Mouse (Mus musculus): ENCODE data around the gene Eef1b2. TPM values are rescaled to one million over a fixed set of nuclear protein-coding genes. Genes with fewer than 3 reads are reported as not detected.
"Not testable (repeated sequence)": the region's sequence is repeated elsewhere in the genome, so short reads cannot be mapped to it uniquely, and the experiment has no call there.

Gene Eef1b2
- 502 and 538 TPM in 2 replicates for polyA plus RNA-seq (2014; fragmentation: Nextera tagmentation; extraction: Ambion mirVana)

DNA sequence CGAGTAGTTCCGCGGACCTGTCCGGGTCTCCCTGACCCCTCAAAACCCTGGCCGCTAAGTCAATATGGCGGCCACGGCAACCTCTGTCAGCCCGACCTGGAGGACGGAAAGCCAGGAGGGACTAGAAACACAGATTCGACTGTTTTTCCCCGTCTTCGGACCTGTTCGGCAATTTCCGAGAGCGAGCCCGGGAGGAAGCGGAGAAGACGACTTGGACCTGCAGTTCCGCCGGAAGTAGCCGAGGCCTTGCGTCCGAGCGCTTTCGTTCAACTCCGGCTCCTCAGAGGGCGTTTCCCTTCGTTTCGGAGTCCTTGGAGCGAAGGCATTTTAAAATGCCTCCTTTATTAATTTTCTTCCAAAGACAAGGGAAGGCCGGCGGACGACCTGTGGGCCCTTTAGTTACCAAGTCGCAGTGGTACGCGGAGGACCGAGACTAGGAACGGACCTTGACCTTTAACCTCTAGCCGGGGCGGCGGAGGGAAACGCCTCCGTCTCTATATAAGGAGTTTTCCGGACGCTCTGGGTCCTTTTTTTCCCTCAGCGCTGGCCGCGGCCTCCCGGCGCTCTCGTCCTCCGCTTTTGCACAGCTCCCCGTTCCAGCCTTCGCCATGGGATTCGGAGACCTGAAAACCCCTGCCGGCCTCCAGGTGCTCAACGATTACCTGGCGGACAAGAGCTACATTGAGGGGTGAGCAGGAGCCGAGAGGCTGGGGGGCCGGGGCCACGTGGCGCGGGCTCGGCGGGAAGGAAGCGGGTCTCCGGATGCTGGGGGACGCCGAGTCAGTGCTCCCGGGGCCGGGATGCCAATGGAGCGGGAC, at the start of gene Eef1b2, which contains the start of gene Ndufs1:
TSS of gene Eef1b2 (plus strand) at position 222 of the 818 bp plus-strand sequence.
TSS of gene Ndufs1 (minus strand) at position 230 of the 818 bp plus-strand sequence.
- peak within 1 kb of the TSS; percentile 64; the same call in 1 of the 2 replicates for H3K27ac ChIP-seq (ENCODE audit: low read depth, low read length)
- peak within 1 kb of the TSS; percentile 89 for H3K4me2 ChIP-seq (ENCODE audit: low read depth, low read length, severe bottlenecking)
- no peaks in the 10 kb centered on the region for H3K27me3 ChIP-seq (ENCODE audit: control insufficient read depth, insufficient read depth, low read length)
- H3K4me3 ChIP-seq (ENCODE audit: low read depth, low read length), result peak within 1 kb of the TSS; percentile 77
- peaks cover 14% of the 10 kb centered on the region for H3K4me1 ChIP-seq (replicated peaks; ENCODE audit: control insufficient read depth, insufficient read depth, low read length)
- ATAC-seq (replicated peaks; ENCODE audit: low FRiP score) (peak; percentile 89), DNase-seq (ENCODE audit: low spot score) (peak; percentile 96)
- WGBS, result under 1% methylated on average over 72 of the region's 72 CpGs
- peaks cover 3% of the 10 kb centered on the region; the same call in 1 of the 2 replicates for H3K36me3 ChIP-seq (ENCODE audit: control insufficient read depth, insufficient read depth, low read length)
- H3K9ac ChIP-seq (ENCODE audit: low read length), result peak within 1 kb of the TSS; percentile 86
- no peaks in the 10 kb centered on the region for H3K9me3 ChIP-seq (ENCODE audit: control insufficient read depth, low read length)

DNA sequence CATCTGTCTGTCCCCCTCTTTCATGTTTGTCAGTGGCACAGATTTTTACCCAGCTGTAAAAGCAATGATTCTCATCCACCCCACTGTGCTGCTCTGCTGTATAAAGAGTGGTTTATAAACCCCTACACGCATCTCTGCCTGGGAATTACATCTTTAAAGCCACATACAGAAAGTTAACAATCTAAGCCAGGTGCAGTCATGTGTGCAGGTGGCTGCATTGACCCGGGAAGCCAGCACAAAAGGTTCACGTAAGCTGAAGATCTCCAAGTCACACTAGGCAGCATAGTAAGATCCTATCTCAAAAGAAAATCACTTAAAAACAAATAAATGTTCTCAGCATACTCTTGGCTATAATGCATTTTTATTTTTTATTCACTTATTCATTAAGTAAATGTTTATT, 47.4 kb upstream of the Eef1b2 start:
- no peaks in the 10 kb centered on the region; the same call in 1 of the 2 replicates for H3K4me1 ChIP-seq (replicated peaks; ENCODE audit: control insufficient read depth, insufficient read depth, low read length)
- DNase-seq (ENCODE audit: low spot score) (no peak), ATAC-seq (replicated peaks; ENCODE audit: low FRiP score) (no peak)
- H3K9ac ChIP-seq (ENCODE audit: low read length), result no peak overlapping the region
- 32% methylated on average over 3 of the region's 3 CpGs for WGBS
- H3K4me3 ChIP-seq (ENCODE audit: low read depth, low read length), result no peak overlapping the region
- H3K27ac ChIP-seq (ENCODE audit: low read depth, low read length), result no peak overlapping the region
- H3K9me3 ChIP-seq (ENCODE audit: control insufficient read depth, low read length), result no peaks in the 10 kb centered on the region
- no peaks in the 10 kb centered on the region; the same call in 1 of the 2 replicates for H3K36me3 ChIP-seq (ENCODE audit: control insufficient read depth, insufficient read depth, low read length)
- H3K27me3 ChIP-seq (ENCODE audit: control insufficient read depth, insufficient read depth, low read length), result no peaks in the 10 kb centered on the region
- no peak overlapping the region; the same call in 1 of the 2 replicates for H3K4me2 ChIP-seq (ENCODE audit: low read depth, low read length, severe bottlenecking)

DNA sequence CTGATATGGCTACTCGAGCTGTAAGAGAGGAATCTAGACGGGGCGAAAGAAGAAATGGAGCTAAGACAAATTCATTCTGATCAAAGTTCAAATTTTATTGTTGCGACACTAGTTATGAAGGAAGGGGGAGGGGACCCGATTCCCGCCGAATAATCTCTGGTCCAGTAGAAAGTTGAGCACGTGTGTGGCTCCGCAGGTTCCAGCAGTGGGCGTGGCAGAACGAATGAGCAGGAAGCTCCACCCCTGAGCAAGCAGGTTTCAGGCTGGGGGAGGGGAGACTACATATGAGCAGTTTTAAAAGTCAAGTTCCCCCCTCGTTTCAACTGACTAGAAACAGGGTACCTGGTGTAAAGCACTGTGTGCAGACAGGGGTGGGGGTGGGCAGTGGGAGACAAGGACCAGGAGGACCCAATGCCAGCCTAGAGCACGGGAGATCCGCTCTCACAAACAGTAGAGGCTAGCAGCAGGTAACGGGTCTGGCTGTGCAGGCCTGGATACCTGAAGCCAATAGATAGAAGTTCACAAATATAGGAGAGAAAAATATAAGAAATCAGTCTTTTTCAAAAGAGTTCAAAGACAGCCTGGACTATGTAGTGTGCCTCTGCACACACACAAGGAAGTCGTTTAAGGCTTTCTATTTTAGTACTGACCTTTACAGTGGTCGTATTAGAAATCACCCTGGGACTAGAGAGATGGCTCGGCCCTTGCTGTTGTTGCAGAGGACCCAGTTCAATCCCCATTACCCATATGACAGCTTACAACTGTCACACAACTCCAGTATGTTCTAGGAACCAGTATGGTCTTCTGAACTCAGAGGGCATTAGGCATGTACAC, 46.6 kb upstream of the Eef1b2 start:
- no peaks in the 10 kb centered on the region; the same call in 1 of the 2 replicates for H3K4me1 ChIP-seq (replicated peaks; ENCODE audit: control insufficient read depth, insufficient read depth, low read length)
- H3K9ac ChIP-seq (ENCODE audit: low read length), result no peak overlapping the region
- 21% methylated on average over 18 of the region's 18 CpGs for WGBS
- no peaks in the 10 kb centered on the region for H3K27me3 ChIP-seq (ENCODE audit: control insufficient read depth, insufficient read depth, low read length)
- DNase-seq (ENCODE audit: low spot score), result no peak
- H3K4me3 ChIP-seq (ENCODE audit: low read depth, low read length), result peak overlapping the region; percentile 12; the same call in 1 of the 2 replicates
- H3K27ac ChIP-seq (ENCODE audit: low read depth, low read length), result no peak overlapping the region
- no peaks in the 10 kb centered on the region; the same call in 1 of the 2 replicates for H3K36me3 ChIP-seq (ENCODE audit: control insufficient read depth, insufficient read depth, low read length)
- H3K9me3 ChIP-seq (ENCODE audit: control insufficient read depth, low read length), result no peaks in the 10 kb centered on the region
- peak overlapping the region; percentile 43; the same call in 1 of the 2 replicates for H3K4me2 ChIP-seq (ENCODE audit: low read depth, low read length, severe bottlenecking)
- ATAC-seq (replicated peaks; ENCODE audit: low FRiP score), result peak; percentile 71

DNA sequence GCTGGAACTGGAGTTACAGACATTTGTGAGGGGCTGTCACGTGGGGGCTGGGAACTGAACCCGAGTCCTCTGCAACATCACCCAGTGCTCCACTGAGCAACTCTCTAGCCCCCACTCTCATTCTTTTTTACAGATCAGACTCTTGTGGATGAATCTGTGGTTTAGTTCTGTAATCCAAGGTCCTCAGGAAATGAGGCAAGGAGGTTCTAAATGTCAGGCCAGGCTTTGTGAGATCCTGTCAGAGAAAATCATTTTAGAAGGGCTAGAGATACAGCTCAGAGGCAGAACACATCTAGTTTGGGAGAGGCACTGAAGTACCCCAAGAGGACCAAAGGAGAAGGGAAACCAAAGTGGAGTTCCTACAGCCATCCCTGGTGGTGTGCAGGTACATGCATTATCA, 45.7 kb upstream of the Eef1b2 start:
- Histone ChIP-seq H3K4me3 (ENCODE audit: low read depth, low read length) (no peak overlapping the region), H3K27ac (ENCODE audit: low read depth, low read length) (no peak overlapping the region), H3K9me3 (ENCODE audit: control insufficient read depth, low read length) (no peaks in the 10 kb centered on the region), H3K27me3 (ENCODE audit: control insufficient read depth, insufficient read depth, low read length) (no peaks in the 10 kb centered on the region), H3K36me3 (ENCODE audit: control insufficient read depth, insufficient read depth, low read length) (no peaks in the 10 kb centered on the region; the same call in 1 of the 2 replicates), H3K4me1 (replicated peaks; ENCODE audit: control insufficient read depth, insufficient read depth, low read length) (no peaks in the 10 kb centered on the region; the same call in 1 of the 2 replicates), H3K9ac (ENCODE audit: low read length) (no peak overlapping the region), H3K4me2 (ENCODE audit: low read depth, low read length, severe bottlenecking) (no peak overlapping the region)
- no peak for DNase-seq (ENCODE audit: low spot score)
- 90% methylated on average over 2 of the region's 2 CpGs for WGBS
- no peak for ATAC-seq (replicated peaks; ENCODE audit: low FRiP score)

DNA sequence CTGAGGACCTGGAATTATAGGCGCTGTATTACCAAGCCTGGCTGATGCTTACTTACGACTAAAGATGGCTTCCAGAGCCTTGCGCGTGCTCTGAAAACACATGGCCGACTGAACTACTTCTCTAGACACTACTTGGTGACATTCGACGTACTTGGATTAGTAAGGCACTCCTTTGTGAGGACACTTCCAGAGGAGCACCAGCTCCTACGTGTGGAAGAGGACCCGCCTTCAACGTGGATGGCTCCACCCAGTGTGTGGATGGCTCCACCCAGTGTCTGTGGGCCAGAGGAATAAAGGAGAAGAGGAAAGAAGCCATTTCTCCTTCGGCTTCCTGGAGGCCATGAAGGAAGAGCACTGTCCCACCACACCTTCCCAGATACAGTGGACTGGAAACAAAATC, 44.9 kb upstream of the Eef1b2 start:
- Histone ChIP-seq H3K27ac (ENCODE audit: low read depth, low read length) (no peak overlapping the region), H3K4me2 (ENCODE audit: low read depth, low read length, severe bottlenecking) (no peak overlapping the region), H3K27me3 (ENCODE audit: control insufficient read depth, insufficient read depth, low read length) (no peaks in the 10 kb centered on the region), H3K4me3 (ENCODE audit: low read depth, low read length) (no peak overlapping the region), H3K9me3 (ENCODE audit: control insufficient read depth, low read length) (no peaks in the 10 kb centered on the region), H3K9ac (ENCODE audit: low read length) (no peak overlapping the region), H3K4me1 (replicated peaks; ENCODE audit: control insufficient read depth, insufficient read depth, low read length) (no peaks in the 10 kb centered on the region; the same call in 1 of the 2 replicates), H3K36me3 (ENCODE audit: control insufficient read depth, insufficient read depth, low read length) (no peaks in the 10 kb centered on the region; the same call in 1 of the 2 replicates)
- WGBS, result 91% methylated on average over 11 of the region's 11 CpGs
- ATAC-seq (replicated peaks; ENCODE audit: low FRiP score), result no peak
- DNase-seq (ENCODE audit: low spot score), result no peak

DNA sequence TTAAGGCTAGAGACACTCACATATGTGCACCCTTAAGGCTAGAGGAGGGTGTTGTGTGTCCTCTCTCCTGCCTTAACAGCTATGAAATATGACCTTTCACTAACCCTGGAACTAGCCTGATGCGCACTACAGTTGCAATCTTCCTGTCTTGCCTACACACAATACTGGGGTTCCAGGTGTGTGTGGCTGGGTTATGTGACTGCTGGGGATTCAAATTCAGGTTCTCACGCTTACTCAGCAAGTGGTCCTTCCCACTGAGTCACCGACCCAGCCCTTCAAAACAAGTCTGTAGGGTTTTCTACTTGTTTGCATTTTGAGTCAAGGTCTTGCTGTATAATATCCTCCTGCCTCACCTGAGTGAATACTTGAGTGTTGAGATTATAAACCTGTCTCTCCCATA, 42.1 kb upstream of the Eef1b2 start:
- H3K27me3 ChIP-seq (ENCODE audit: control insufficient read depth, insufficient read depth, low read length), result no peaks in the 10 kb centered on the region
- ATAC-seq (replicated peaks; ENCODE audit: low FRiP score) (no peak), DNase-seq (ENCODE audit: low spot score) (no peak)
- H3K27ac ChIP-seq (ENCODE audit: low read depth, low read length), result no peak overlapping the region
- H3K4me2 ChIP-seq (ENCODE audit: low read depth, low read length, severe bottlenecking), result no peak overlapping the region
- H3K9ac ChIP-seq (ENCODE audit: low read length), result no peak overlapping the region
- no peaks in the 10 kb centered on the region; the same call in 1 of the 2 replicates for H3K4me1 ChIP-seq (replicated peaks; ENCODE audit: control insufficient read depth, insufficient read depth, low read length)
- H3K9me3 ChIP-seq (ENCODE audit: control insufficient read depth, low read length), result no peaks in the 10 kb centered on the region
- WGBS, result 85% methylated on average over 3 of the region's 3 CpGs
- no peak overlapping the region for H3K4me3 ChIP-seq (ENCODE audit: low read depth, low read length)
- no peaks in the 10 kb centered on the region; the same call in 1 of the 2 replicates for H3K36me3 ChIP-seq (ENCODE audit: control insufficient read depth, insufficient read depth, low read length)

DNA sequence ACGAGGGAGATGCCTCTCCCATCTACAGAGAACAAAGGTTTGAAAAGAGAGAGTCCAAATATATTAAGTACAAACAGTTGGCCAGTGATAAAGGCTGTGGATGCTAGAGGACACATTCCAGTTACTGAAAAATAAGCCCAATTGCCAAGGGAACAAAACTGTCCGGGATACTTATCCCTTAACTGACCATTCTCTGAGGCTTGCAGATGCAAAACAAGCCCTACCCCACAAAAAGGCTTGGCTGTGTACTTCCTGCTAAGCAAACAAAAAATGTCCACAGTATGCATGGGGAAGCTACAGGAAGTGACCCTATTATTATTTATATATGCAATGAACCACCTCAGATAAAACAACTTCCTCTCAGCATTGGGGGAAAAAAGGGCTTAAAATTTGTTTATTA, 38.7 kb upstream of the Eef1b2 start:
- WGBS, result 89% methylated on average over 2 of the region's 2 CpGs
- H3K4me1 ChIP-seq (replicated peaks; ENCODE audit: control insufficient read depth, insufficient read depth, low read length), result no peaks in the 10 kb centered on the region

DNA sequence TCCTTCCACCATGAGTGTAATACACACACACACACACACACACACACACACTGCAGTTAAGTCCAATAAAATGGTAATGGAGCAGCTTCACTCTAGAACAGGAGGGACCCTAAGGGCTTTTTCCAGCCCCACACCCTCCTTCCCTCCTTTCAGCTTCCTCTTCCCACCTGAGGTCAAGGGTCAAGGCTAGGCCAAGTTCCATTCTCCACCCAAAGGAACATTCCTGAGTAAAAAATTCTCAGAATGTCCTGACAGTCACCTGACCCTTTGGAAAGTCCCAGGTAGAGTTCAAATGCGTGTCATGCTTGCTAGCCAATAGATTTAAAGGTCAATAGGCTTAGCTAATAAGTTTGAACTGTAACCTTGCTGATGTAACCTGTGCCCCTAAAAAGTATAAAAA, 38.0 kb upstream of the Eef1b2 start:
- not testable (repeated sequence) for ATAC-seq (replicated peaks; ENCODE audit: low FRiP score); DNase-seq (ENCODE audit: low spot score); H3K4me1 ChIP-seq (replicated peaks; ENCODE audit: control insufficient read depth, insufficient read depth, low read length); H3K36me3 ChIP-seq (ENCODE audit: control insufficient read depth, insufficient read depth, low read length); H3K27ac ChIP-seq (ENCODE audit: low read depth, low read length); H3K27me3 ChIP-seq (ENCODE audit: control insufficient read depth, insufficient read depth, low read length); H3K4me2 ChIP-seq (ENCODE audit: low read depth, low read length, severe bottlenecking); H3K4me3 ChIP-seq (ENCODE audit: low read depth, low read length); H3K9me3 ChIP-seq (ENCODE audit: control insufficient read depth, low read length); H3K9ac ChIP-seq (ENCODE audit: low read length)
- WGBS, result 94% methylated on average over 1 of the region's 1 CpGs

More for the DNA sequence above, 38.7 kb upstream of the Eef1b2 start:
- Histone ChIP-seq H3K27me3 (ENCODE audit: control insufficient read depth, insufficient read depth, low read length) (no peaks in the 10 kb centered on the region), H3K4me2 (ENCODE audit: low read depth, low read length, severe bottlenecking) (no peak overlapping the region), H3K9me3 (ENCODE audit: control insufficient read depth, low read length) (no peaks in the 10 kb centered on the region), H3K9ac (ENCODE audit: low read length) (no peak overlapping the region), H3K4me3 (ENCODE audit: low read depth, low read length) (no peak overlapping the region), H3K27ac (ENCODE audit: low read depth, low read length) (no peak overlapping the region), H3K36me3 (ENCODE audit: control insufficient read depth, insufficient read depth, low read length) (no peaks in the 10 kb centered on the region; the same call in 1 of the 2 replicates)
- no peak for DNase-seq (ENCODE audit: low spot score)
- ATAC-seq (replicated peaks; ENCODE audit: low FRiP score), result no peak
